Mouse (Mus musculus): ENCODE data around the gene Trim46. TPM values are rescaled to one million over a fixed set of nuclear protein-coding genes. Genes with fewer than 3 reads are reported as not detected.

Trim46 gene
- polyA plus RNA-seq, 1 experiment from 2014 or later = 29.6 TPM

GRCm38 (mm10) chr3:89229276-89229675 lies 16.8 kb downstream of the Trim46 start:
- Histone ChIP-seq H3K36me3 (peaks cover 12% of the 10 kb centered on the region), H3K27ac (no peak overlapping the region), H3K4me2 (replicated peaks) (0 out of 2 replicates have a peak overlapping the region, but pooled peaks have one; percentile 70), H3K4me3 (no peak overlapping the region), H3K27me3 (no peaks in the 10 kb centered on the region; the same call in 1 of the 2 replicates), H3K4me1 (peaks cover 44% of the 10 kb centered on the region), H3K9ac (no peak overlapping the region), H3K9me3 (replicated peaks) (no peaks in the 10 kb centered on the region)
- ATAC-seq (ENCODE audit: low FRiP score) = no peak
- WGBS = 58% methylated on average over 4 of the region's 4 CpGs

DNA sequence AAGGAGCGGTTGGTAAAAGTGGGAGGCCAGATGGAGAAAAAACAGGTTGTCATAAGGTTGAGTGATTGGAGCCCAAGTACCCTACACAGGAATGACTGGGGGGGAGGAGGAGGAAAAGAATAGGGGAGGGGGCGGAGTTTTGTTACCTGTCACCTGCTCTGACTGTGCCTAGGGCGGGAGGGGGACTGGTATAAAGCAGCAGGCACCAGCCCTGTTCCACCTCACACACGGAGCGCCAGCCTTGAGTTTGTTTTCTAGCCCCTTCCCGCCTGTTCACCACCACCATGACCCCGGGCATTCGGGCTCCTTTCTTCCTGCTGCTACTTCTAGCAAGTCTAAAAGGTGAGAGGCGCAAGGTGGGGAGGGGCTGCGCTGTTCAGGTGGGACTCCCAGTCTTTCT lies 17.3 kb downstream of the Trim46 start, which contains the start of gene Muc1:
Muc1 (plus strand) TSS at position 222 of the 400 bp plus-strand sequence.
- Histone ChIP-seq H3K4me1 (peaks cover 49% of the 10 kb centered on the region), H3K4me3 (peak within 1 kb of the TSS; percentile 49), H3K27me3 (no peaks in the 10 kb centered on the region; the same call in 1 of the 2 replicates), H3K4me2 (replicated peaks) (peak within 1 kb of the TSS; percentile 70), H3K9ac (peak within 1 kb of the TSS; percentile 76), H3K9me3 (replicated peaks) (no peaks in the 10 kb centered on the region), H3K27ac (peak within 1 kb of the TSS; percentile 88), H3K36me3 (peaks cover 14% of the 10 kb centered on the region)
- no peak for ATAC-seq (ENCODE audit: low FRiP score)
- 32% methylated on average over 10 of the region's 10 CpGs for whole genome bisulfite sequencing

DNA sequence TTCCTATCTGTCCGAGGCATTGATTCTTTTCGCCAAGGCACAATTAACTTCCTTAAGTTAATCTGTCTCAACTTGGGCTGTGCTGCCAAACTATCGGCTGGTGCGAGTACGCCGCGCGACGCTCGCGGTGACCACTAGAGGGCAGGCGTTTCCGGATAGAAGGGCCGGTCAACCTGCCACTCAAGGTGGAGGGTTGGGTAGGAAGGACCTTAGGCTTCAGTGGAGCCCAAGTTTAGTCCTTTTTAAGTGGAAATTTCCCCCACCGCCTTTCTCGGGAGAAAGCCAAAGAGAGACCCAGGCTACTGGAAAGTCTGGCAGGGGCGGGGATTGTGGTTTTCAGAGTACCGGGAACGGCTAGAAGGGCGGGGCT lies 17.9 kb downstream of the Trim46 start:
- Histone ChIP-seq H3K27me3 (no peaks in the 10 kb centered on the region; the same call in 1 of the 2 replicates), H3K9ac (peak overlapping the region; percentile 76), H3K4me1 (peaks cover 55% of the 10 kb centered on the region), H3K9me3 (replicated peaks) (no peaks in the 10 kb centered on the region), H3K36me3 (peaks cover 12% of the 10 kb centered on the region), H3K4me2 (replicated peaks) (peak overlapping the region; percentile 70), H3K4me3 (peak overlapping the region; percentile 49), H3K27ac (peak overlapping the region; percentile 88)
- peak; percentile 21 for ATAC-seq (ENCODE audit: low FRiP score)
- WGBS = under 1% methylated on average over 20 of the region's 20 CpGs

DNA sequence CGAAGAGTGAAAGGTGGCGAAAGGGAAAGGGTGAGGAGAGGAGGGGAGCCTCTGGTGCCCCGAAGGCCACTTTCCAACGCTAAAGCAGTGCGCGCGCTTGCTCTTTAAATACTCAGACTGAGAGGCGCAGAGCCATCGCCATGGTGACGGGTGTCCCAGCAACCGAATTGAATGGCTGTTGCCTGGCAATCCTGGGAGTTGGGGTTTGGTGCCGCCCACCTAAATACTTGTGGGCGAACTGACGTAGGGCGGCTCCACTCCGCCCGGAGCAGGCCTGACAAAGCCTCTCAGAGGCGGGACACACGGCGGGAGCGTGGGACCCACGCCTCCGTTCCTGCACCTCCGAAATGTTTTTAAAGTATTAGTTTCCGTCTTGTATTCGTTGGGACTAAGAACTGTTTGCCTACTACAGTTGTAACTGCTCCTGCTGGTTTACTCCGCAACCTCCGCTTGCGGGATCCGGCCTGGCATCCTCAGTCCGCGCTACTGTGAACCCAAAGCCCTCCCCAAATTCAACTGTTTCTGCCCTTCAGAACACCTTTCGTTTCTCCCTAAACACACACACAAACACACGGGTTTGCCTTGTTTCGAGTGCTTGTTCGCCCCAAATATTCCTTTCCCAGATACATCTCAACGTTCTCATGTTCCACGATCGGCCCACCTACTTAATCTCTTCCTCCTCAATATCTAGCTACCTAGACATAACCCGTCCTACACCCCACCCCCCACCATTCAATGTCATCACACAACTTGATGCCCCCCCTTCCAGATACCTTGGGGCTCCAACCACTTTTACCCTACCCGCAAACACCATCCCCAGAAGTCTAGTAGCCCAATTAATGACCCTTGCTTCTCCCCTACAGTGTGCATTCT lies 18.6 kb downstream of the Trim46 start:
- peaks cover 60% of the 10 kb centered on the region for H3K4me1 ChIP-seq
- H3K9ac ChIP-seq = peak overlapping the region; percentile 76
- 2% methylated on average over 41 of the region's 41 CpGs for WGBS
- peaks cover 17% of the 10 kb centered on the region; the same call in 1 of the 2 replicates for H3K36me3 ChIP-seq
- H3K4me3 ChIP-seq = peak overlapping the region; percentile 49
- no peaks in the 10 kb centered on the region for H3K9me3 ChIP-seq (replicated peaks)
- no peaks in the 10 kb centered on the region; the same call in 1 of the 2 replicates for H3K27me3 ChIP-seq
- ATAC-seq (ENCODE audit: low FRiP score) = peak; percentile 67
- H3K4me2 ChIP-seq (replicated peaks) = peak overlapping the region; percentile 70
- peak overlapping the region; percentile 88 for H3K27ac ChIP-seq

GRCm38 (mm10) chr3:89226900-89227299 lies 19.2 kb downstream of the Trim46 start, which contains the start of gene Mtx1:
Mtx1 (minus strand) TSS chr3:89227088.
- Histone ChIP-seq H3K36me3 (peaks cover 20% of the 10 kb centered on the region; the same call in 1 of the 2 replicates), H3K9me3 (replicated peaks) (no peaks in the 10 kb centered on the region), H3K27ac (peak within 1 kb of the TSS; percentile 88), H3K4me1 (peaks cover 60% of the 10 kb centered on the region), H3K27me3 (no peaks in the 10 kb centered on the region; the same call in 1 of the 2 replicates), H3K4me3 (peak within 1 kb of the TSS; percentile 49), H3K9ac (peak within 1 kb of the TSS; percentile 76), H3K4me2 (replicated peaks) (peak within 1 kb of the TSS; percentile 70)
- ATAC-seq (ENCODE audit: low FRiP score) = peak; percentile 5
- WGBS = 2% methylated on average over 21 of the region's 21 CpGs

DNA sequence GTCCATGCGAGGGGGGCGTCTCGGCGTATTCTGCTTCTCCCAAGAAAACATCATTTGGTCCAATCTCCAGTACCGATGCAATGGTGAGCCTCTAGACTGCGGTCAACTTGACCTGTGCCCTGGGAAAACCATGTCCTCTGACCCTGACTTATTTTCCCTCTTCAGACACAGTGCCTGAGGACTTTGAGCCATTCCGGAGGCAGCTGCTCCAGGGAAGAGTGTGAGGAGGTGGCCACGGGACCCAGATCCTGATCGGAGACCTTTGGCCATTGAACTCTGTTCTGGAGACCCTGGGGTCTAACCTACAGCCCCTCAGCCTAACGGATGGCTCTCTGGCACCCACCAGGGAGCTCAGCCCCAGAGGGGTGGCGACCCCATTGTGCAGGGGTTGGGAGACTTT lies 19.7 kb downstream of the Trim46 start:
- Histone ChIP-seq H3K9me3 (replicated peaks) (no peaks in the 10 kb centered on the region), H3K36me3 (peaks cover 25% of the 10 kb centered on the region; the same call in 1 of the 2 replicates), H3K4me1 (peaks cover 60% of the 10 kb centered on the region), H3K4me3 (peak overlapping the region; percentile 49), H3K27me3 (no peaks in the 10 kb centered on the region; the same call in 1 of the 2 replicates), H3K27ac (peak overlapping the region; percentile 88), H3K9ac (peak overlapping the region; percentile 76), H3K4me2 (replicated peaks) (peak overlapping the region; percentile 70)
- no peak; the same call in 1 of the 2 replicates for ATAC-seq (ENCODE audit: low FRiP score)
- WGBS = 7% methylated on average over 11 of the region's 11 CpGs

DNA sequence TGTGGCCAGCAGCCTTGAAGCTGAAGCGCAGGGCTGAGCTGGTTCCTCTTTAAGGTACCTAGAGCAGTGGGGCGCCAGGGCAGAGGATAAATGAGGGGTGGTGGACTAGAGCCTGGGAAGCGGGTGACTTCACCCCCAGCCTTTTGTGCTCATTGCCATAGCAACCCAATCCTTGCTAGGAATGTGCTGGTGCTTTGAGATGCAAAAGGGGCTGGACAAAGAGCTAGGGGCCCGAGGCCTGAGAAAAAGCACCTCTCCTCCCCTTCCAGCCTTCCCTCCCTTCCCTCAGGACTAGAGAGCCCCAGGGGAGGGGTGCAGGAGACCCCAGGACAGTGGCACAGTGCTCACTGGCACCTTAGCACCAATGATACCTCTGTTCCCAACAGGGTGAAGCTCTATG lies 20.2 kb downstream of the Trim46 start:
- peak; percentile 62 for ATAC-seq (ENCODE audit: low FRiP score)
- 20% methylated on average over 4 of the region's 4 CpGs for WGBS
- Histone ChIP-seq H3K36me3 (peaks cover 29% of the 10 kb centered on the region; the same call in 1 of the 2 replicates), H3K4me2 (replicated peaks) (peak overlapping the region; percentile 70), H3K4me1 (peaks cover 62% of the 10 kb centered on the region), H3K9me3 (replicated peaks) (no peaks in the 10 kb centered on the region), H3K27me3 (no peaks in the 10 kb centered on the region; the same call in 1 of the 2 replicates), H3K27ac (peak overlapping the region; percentile 88), H3K9ac (peak overlapping the region; percentile 76), H3K4me3 (peak overlapping the region; percentile 49)

GRCm38 (mm10) chr3:89225321-89225815 lies 20.7 kb downstream of the Trim46 start:
- Histone ChIP-seq H3K9me3 (replicated peaks) (no peaks in the 10 kb centered on the region), H3K4me3 (peak overlapping the region; percentile 49), H3K4me2 (replicated peaks) (peak overlapping the region; percentile 70), H3K36me3 (peaks cover 30% of the 10 kb centered on the region; the same call in 1 of the 2 replicates), H3K27ac (peak overlapping the region; percentile 88), H3K4me1 (peaks cover 64% of the 10 kb centered on the region), H3K27me3 (no peaks in the 10 kb centered on the region; the same call in 1 of the 2 replicates), H3K9ac (peak overlapping the region; percentile 76)
- ATAC-seq (ENCODE audit: low FRiP score) = no peak
- WGBS = 23% methylated on average over 12 of the region's 12 CpGs

DNA sequence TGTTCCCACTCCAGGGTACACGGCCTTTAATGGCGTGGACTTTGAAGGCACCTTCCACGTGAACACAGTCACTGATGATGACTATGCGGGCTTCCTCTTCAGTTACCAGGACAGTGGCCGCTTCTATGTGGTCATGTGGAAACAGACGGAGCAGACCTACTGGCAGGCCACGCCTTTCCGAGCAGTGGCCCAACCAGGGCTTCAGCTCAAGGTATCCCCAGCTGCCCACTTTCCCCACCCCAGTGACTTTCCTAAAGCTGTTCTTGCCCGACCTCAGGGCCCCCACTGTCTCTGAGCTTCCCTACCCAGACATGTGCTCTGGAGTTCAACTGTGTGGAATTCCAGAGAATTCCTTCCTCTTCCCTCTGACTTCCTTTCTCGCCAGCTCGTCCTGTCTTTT lies 21.3 kb downstream of the Trim46 start:
- Histone ChIP-seq H3K9ac (peak overlapping the region; percentile 76), H3K36me3 (peaks cover 34% of the 10 kb centered on the region; the same call in 1 of the 2 replicates), H3K4me1 (peaks cover 66% of the 10 kb centered on the region), H3K4me3 (peak overlapping the region; percentile 49), H3K4me2 (replicated peaks) (peak overlapping the region; percentile 70), H3K9me3 (replicated peaks) (no peaks in the 10 kb centered on the region), H3K27ac (peak overlapping the region; percentile 88), H3K27me3 (no peaks in the 10 kb centered on the region)
- 0 out of 2 replicates have a peak, but pooled peaks have one; percentile 4 for ATAC-seq (ENCODE audit: low FRiP score)
- 38% methylated on average over 11 of the region's 11 CpGs for WGBS

GRCm38 (mm10) chr3:89221167-89221566 lies 24.9 kb downstream of the Trim46 start:
- Histone ChIP-seq H3K9ac (peak overlapping the region; percentile 35; the same call in 1 of the 2 replicates), H3K9me3 (replicated peaks) (no peaks in the 10 kb centered on the region), H3K27me3 (no peaks in the 10 kb centered on the region), H3K4me1 (peaks cover 51% of the 10 kb centered on the region), H3K36me3 (peaks cover 36% of the 10 kb centered on the region), H3K27ac (no peak overlapping the region), H3K4me3 (no peak overlapping the region), H3K4me2 (replicated peaks) (no peak overlapping the region)
- no peak for ATAC-seq (ENCODE audit: low FRiP score)
- 67% methylated on average over 5 of the region's 5 CpGs for WGBS

DNA sequence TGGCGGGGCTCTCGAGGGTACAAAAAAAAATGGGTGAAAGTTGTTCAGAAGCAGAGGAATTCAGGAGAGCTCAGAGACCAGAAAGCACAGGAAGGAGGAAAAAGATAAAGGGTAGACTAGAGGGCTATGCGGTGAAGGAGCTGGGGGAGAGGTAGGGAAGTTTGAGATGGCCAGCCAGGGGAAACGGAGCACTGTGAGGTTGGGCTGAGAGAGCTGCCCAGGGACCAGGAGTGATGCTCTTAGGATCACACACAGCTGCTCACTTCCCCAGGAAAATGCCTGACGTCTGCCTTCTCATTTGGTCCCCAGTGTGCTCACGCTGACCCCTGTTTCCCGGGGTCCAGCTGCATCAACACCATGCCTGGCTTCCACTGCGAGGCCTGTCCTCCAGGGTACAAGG lies 26.6 kb downstream of the Trim46 start:
- peak overlapping the region; percentile 44; the same call in 1 of the 2 replicates for H3K27ac ChIP-seq
- no peak for ATAC-seq (ENCODE audit: low FRiP score)
- no peaks in the 10 kb centered on the region for H3K9me3 ChIP-seq (replicated peaks)
- H3K4me2 ChIP-seq (replicated peaks) = no peak overlapping the region
- H3K4me1 ChIP-seq = peaks cover 51% of the 10 kb centered on the region
- no peak overlapping the region for H3K4me3 ChIP-seq
- H3K9ac ChIP-seq = no peak overlapping the region; the same call in 1 of the 2 replicates
- WGBS = 46% methylated on average over 8 of the region's 8 CpGs
- no peaks in the 10 kb centered on the region for H3K27me3 ChIP-seq
- H3K36me3 ChIP-seq = peaks cover 36% of the 10 kb centered on the region

DNA sequence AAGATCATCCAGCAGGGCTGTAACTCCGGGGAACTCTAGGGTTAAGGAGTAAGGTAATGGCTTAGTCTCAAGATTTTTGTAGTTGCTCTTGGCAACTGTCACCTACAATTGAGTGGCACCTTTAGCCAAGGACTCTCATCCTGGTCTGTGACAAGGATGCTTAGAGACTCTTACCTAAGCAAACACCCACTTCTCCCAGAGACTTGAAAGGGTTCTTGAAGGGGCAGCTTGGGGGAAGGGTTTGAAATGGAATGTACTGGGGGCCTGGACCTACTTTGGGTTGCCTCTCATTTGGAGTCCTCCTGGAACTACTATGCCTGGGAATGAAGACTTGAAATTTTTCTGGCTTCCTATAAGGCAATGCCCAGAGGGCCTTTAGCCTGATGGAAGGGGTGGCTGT lies 27.8 kb downstream of the Trim46 start:
- no peaks in the 10 kb centered on the region for H3K27me3 ChIP-seq
- peaks cover 26% of the 10 kb centered on the region for H3K36me3 ChIP-seq
- H3K4me2 ChIP-seq (replicated peaks) = no peak overlapping the region
- H3K27ac ChIP-seq = peak overlapping the region; percentile 12; the same call in 1 of the 2 replicates
- peaks cover 39% of the 10 kb centered on the region for H3K4me1 ChIP-seq
- WGBS = 82% methylated on average over 1 of the region's 1 CpGs
- no peak for ATAC-seq (ENCODE audit: low FRiP score)
- H3K9me3 ChIP-seq (replicated peaks) = no peaks in the 10 kb centered on the region
- H3K4me3 ChIP-seq = no peak overlapping the region
- H3K9ac ChIP-seq = no peak overlapping the region

All from hindbrain, embryonic 12.5 days (tissue).